Mouse (Mus musculus) brain, embryonic 18.5 days (tissue): ENCODE measurements at regions not wholly inside any gene's neighbourhood (a gene's known extent, or its start where the extent isn't known, plus 50 kb on each side); places are given as distances from the start of the nearest gene placed in this dataset.

Source experiments
- DNase-seq: peaks from one replicate; pipeline ENCODE4 v3.0.0-alpha.2; 2012; ENCODE audit warnings: low read depth, low spot score

- DNase-seq, result no peak
Measured at GRCm38 (mm10) chr12:12820668-12821351, 120.9 kb downstream of the Mycn start.

DNA sequence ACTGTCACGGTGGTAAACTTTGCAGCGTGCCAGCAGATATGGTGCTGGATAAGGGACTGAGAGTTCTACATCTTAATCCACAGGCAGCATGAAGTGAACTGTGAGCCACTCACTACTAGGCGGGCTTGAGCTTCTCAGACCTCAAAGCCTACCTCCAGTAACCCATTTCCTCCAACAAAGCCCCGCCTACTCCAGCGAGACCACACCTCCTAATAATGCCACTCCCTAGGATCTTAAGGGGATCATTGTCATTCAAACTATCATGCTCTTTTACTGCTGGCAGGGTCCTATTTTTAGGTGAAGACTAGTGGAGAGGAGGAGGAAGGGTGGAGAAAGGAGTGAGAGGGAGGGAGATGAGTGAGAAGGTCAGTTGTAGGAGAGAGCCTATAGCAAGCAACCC, 122.0 kb downstream of the Mycn start:
- DNase-seq, result no peak

DNA sequence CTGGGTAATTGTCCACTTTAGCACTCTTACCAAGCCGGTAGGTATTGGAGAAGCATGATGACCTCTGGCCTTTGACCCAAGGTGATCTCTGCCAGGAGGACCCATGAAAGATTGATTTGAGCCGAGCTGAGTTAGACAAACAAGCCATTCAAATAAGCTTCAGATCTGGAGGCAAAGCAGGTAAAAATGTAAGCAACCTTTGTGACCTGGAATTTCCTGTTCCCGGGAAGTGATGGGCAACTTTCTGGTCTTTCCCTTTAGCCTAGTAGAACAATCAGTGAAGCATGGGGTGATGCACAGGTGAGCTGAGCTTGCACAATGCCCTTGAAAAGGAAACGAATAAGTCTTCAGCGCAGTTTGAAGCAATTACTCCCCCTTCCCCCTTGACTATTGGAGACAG, 127.0 kb downstream of the Mycn start:
- DNase-seq, result no peak

- no peak for DNase-seq
Measured at GRCm38 (mm10) chr12:12812873-12813272, 128.8 kb downstream of the Mycn start.

GRCm38 (mm10) chr12:12810943-12811342, 130.8 kb downstream of the Mycn start:
- DNase-seq, result no peak

DNA sequence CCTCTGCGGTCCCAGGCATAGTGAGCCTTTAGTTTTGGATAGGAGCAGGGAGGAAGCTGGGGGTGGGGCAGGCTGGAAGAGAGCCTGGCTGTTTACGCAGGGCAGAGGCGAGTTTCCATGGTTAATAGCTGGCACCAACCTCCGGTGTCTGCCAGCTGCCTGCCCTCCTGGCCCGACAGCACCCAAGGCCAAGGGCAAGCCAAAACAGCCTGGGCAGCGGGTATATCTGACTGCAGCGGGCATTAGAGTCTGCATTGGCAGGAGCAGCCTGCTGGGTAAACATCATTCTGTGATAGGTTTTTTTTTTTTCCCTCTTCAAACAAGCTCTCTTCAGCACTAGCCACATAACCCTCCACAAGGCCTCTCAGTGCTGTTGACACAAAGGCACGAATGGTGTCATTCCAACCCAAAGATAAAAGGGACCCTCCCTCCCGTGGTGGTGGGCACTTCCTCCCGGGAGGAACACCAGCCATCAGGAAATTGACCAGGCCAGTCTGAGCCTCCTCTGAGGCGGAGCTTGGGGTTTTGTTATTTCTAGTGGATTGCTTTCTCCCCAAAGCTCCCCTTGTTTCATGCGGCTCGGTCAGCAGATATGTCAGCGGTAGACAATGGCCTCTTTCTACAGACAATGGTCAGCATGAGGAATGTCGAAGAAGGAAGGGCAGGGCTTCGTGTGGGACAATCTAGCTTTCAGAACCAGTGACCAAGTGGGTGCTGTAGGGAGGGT, 131.4 kb downstream of the Mycn start:
- peak; percentile 49 for DNase-seq

DNA sequence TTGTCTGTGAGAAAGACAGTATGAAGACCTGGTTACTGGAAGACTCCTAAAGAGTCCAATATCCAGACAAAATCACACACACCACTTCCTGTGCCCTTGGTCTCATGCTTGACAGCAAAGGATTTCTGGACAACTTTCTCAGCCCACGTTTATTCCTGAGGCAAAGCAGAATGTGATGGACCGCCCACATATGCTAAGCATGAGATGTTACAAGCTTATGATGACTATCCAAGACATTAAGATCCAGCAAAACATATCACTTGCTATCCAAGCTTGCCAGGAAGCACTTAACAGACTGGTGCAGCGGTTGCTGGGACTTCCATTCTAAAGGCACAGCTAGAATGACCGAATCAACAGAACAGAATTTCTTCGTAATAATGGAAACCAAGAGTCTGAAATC, 133.6 kb downstream of the Mycn start:
- no peak for DNase-seq

GRCm38 (mm10) chr12:12803602-12804001, 138.1 kb downstream of the Mycn start:
- DNase-seq, result no peak

DNA sequence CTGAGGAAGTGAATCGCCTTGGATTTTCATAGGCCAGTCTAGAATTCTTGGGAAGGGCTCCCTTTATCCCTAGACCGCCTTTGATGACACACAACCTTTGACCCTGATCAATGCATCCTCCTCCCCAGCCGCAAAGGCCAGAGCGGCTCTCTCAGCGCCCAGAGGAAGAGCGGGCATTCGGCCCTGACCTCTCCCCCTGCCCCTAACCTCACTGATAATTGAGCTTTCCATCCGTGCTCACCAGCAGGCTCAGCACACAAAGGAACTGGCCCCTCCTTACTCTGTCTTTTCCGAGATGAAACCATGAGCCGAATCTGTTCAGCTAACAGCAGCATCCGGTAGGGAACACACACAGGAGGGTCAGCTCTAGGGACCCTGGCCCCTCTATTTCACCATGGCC, 139.3 kb downstream of the Mycn start:
- no peak for DNase-seq

DNA sequence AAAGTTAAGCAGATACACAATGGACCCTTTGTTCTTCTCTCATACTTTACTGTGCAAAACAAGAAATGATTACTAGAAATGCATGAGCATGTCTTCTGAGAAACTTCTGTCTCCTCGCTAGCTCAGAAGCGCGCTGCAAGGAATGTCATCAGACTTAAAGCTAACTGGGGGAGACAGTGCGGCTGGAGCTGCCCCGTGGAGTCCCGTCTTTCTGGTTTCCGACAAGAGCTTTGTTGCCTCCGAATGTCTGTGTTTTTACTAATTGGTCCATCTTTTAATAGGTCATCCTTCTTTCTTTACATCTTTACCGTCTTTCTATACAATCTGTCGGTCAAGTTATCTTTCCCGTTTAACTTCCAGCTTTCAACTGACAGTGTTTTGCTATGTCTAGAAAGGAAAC, 140.0 kb downstream of the Mycn start:
- DNase-seq, result no peak

DNA sequence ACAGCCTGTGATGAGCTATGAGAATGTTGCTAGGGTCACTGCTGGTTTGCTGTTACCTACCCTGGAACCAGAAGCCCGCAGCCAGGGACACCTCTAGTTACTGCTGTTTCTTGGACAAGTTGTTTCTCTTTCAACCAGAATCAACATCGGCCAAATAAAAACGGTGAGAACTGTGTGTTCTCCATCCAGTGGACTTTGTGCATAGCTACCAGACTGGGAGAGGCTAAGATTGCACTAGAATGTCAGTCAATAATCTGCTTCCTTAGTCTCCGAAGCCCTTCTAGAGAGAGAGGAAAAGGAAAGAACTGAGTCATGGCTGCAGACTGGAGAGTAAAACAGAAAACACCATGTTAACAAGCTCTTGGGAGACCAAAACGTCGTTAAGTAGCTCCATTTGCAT, 141.6 kb downstream of the Mycn start:
- DNase-seq, result no peak

- DNase-seq, result no peak
Measured at GRCm38 (mm10) chr12:12789052-12789451, 152.7 kb downstream of the Mycn start.

- DNase-seq, result no peak
Measured at GRCm38 (mm10) chr12:12788263-12788852, 153.4 kb downstream of the Mycn start.

GRCm38 (mm10) chr12:12787608-12788262, 154.0 kb downstream of the Mycn start:
- no peak for DNase-seq

- DNase-seq, result no peak
Measured at GRCm38 (mm10) chr12:12787161-12787560, 154.6 kb downstream of the Mycn start.

GRCm38 (mm10) chr12:12783699-12784605, 157.8 kb downstream of the Mycn start:
- peak; percentile 22 for DNase-seq

DNA sequence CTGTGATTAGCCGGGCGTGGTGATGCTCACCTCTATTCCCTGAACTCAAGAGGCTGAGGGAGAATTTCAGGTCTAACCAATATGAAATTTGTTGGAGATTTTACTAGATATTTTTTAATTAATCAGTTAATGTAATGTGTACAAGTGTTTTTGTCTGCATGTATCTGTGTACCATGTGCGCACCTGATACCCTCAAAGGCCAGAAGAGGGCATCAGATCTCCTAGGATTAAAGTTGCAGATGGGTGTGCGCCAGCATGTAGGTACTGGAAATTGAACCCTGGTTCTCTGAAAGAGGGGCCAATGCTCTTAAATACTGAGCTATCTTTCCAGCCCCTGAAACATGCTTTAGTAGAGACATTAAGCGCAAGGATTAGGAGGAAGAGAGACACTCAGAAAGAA, 160.2 kb downstream of the Mycn start:
- no peak for DNase-seq

DNA sequence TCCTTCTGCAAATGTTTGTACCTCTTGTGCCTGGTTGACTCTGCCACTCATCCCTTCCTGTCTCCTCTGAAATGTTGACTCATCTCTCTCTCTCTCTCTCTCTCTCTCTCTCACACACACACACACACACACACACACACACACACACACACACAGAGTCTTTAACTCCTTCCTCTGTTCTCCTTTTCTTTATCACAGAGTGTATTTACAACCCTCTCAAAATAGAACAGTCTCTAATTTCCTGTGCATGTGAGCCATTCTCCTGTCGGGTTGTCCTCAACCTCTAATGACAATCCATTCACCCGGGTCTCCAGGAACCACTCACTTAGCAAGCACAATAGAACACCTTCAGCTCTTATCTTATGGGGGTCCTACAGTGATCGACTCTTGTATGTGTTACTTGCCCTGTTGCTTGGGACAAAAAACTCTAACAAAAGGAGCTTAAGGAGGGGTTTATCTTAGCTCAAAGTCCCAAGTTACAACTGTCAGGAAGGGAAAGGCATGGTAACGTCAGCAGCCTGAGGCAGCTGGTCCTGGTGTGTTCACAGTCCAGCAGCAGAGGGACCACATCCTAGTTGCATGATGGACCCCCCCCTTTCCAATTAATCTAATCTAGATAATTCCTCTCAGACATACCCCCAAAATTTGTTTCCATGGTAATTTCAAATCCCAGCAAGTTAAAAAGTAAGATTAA, 163.0 kb downstream of the Mycn start:
- no peak for DNase-seq

DNA sequence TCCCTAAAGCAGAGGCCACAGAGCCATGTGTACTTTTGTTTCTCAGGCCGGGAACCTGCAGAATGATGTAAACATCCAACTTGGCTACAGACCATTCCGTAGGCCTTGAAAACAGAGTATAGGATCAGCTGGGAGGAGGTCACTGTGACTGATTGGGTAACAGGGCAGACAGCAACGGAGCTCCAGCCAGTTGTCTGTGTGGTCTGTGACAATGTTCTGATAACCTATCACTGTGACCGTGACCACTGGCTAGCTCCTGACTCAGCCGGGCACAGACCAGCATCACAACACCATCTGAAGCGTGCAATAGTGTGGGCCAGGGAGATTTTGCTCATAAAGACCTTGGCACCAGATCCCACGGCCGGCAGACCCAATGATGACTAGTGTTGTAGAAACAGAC, 164.3 kb downstream of the Mycn start:
- DNase-seq, result no peak

GRCm38 (mm10) chr12:12776783-12777182, 164.9 kb downstream of the Mycn start:
- peak; percentile 24 for DNase-seq

DNA sequence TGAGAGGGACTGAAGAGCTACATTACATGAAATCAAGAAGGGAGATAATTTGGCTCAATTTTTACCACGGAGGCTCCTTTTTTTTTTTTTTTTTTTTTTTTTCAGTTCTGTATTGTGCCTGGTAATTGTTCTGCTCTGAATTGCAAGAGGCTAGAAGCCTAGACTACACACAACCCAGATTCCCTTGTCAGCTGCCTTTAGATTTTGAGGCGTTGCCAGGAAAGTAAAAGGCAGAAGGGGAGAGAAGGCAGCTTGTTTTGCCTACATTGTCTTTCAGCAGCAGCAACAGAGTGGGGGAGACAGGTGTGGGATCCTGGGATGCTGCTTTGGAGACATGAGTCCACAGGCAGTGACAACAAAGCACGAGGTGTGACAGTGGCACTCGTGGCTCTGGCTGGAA, 170.7 kb downstream of the Mycn start:
- DNase-seq, result peak; percentile 18
